Comparison of ENCODE assay signal across 8 mouse cellular contexts in the genomic region with DNA sequence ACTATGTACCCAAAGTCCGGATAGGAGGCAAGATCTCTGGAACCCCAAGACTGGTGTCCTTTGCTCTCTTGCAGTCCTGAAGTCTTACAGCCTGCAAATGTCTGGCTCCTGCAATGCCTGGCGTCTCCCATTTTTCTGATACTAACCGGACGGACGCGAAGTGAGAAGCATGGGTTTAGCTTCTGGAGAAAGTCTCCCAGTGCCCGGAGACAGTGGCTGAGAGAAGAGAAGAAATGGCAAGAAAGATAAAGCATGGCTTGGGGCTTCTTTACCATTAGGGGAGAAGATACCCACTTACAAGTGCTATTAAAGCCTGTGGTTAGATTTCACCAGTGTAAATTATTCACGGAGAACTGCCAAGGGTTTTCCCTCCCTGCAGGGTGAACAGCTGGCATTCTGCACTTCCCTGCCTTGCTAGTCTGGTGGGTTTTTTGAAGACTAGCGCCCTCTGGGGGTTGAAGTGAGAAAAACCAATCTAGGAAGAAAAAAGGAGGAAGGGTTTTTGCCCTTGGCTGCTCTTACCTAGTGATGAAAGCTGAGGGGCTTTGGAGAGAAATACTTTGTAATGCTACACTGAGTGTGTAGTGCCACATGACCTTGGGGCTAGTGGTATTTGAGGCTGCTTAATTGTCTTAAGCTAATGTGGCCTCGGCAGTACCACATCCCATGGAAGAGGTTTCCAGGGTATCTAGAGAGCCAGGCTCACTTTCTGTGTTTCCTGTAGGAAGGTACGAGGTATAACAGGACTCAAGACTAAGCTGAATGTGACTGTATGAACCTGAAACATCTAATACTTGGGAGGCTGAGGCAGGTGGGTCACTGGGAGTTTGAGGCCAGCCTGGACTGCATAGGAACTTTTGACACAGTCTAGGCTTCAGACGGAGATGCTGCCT. TPM values are rescaled to one million over a fixed set of nuclear protein-coding genes. Genes with fewer than 3 reads are reported as not detected.
DNase-seq lines count a peak whose midpoint lies in the region; ATAC-seq and TF ChIP-seq lines count a peak whose summit lies in the region.

No protein-coding gene starts in this region.

- 42% methylated on average over 12 of the region's 12 CpGs for WGBS in forebrain, postnatal 0 days
- 37% methylated on average over 12 of the region's 12 CpGs for WGBS in lung, embryonic 15.5 days
- WGBS in olfactory bulb, adult 2 months, result 30% methylated on average over 12 of the region's 12 CpGs

- TF ChIP-seq CTCF in MEL (IDR thresholded peaks at IDR 0.05 in 2 of 3, conservative IDR thresholded peaks at IDR 0.05 in 1 of 3; ENCODE audit: control insufficient read depth in 1 of 3, insufficient read depth in 1 of 3, low read depth in 2 of 3, low read length in 3 of 3, poor library complexity in 1 of 3, severe bottlenecking in 1 of 3), result peak in 1 of 3 experiments; percentile 32; a peak in 1 of 6 replicates
- TF ChIP-seq CTCF in forebrain, postnatal 0 days (IDR thresholded peaks at IDR 0.05; ENCODE audit: low read depth), result peak; percentile 86
- peak; percentile 91 for TF ChIP-seq CTCF in layer of hippocampus, adult 2 months (conservative IDR thresholded peaks at IDR 0.05)
- peak; percentile 39; the same call in 1 of the 2 replicates for TF ChIP-seq CTCF in olfactory bulb, adult 2 months (IDR thresholded peaks at IDR 0.05; ENCODE audit: insufficient read depth, low read depth, low read length)

- H3K27me3 ChIP-seq in MEL (ENCODE audit: control insufficient read depth in 1 of 2, insufficient read depth in 2 of 2, low read length in 2 of 2), result no peaks in the 10 kb centered on the region
- H3K27me3 ChIP-seq in forebrain, postnatal 0 days (ENCODE audit: insufficient read depth, low read length), result no peaks in the 10 kb centered on the region
- H3K27me3 ChIP-seq in lung, embryonic 15.5 days, result 0 out of 2 replicates have a peak, but pooled peaks cover 3% of the 10 kb centered on the region

- peak overlapping the region; percentile 39 for H3K4me2 ChIP-seq in forebrain, postnatal 0 days (ENCODE audit: low read depth)
- peak overlapping the region; percentile 43 for H3K4me2 ChIP-seq in lung, embryonic 15.5 days

- peak; percentile 96 for ATAC-seq in forebrain, postnatal 0 days
- ATAC-seq in lung, embryonic 15.5 days (ENCODE audit: borderline replicate concordance, extremely low read depth, low FRiP score, low TSS enrichment), result peak; percentile 69; the same call in 1 of the 2 replicates

- TF ChIP-seq POLR2A in MEL (IDR thresholded peaks at IDR 0.05; ENCODE audit: control insufficient read depth in 1 of 2, insufficient read depth in 1 of 2, low read depth in 1 of 2, low read length in 2 of 2, poor library complexity in 1 of 2), result no peak
- no peak for TF ChIP-seq POLR2A in olfactory bulb, adult 2 months (IDR thresholded peaks at IDR 0.05; ENCODE audit: insufficient read depth, low read depth, low read length)

- H3K36me3 ChIP-seq in MEL (ENCODE audit: control insufficient read depth in 1 of 2, insufficient read depth in 2 of 2, low read length in 2 of 2), result no peaks in the 10 kb centered on the region
- no peaks in the 10 kb centered on the region for H3K36me3 ChIP-seq in forebrain, postnatal 0 days (ENCODE audit: insufficient read depth)
- no peaks in the 10 kb centered on the region for H3K36me3 ChIP-seq in lung, embryonic 15.5 days

- H3K4me1 ChIP-seq in MEL (ENCODE audit: control insufficient read depth in 1 of 2, insufficient read depth in 2 of 2, low read length in 2 of 2), result no peaks in the 10 kb centered on the region
- H3K4me1 ChIP-seq in forebrain, postnatal 0 days (ENCODE audit: insufficient read depth), result no peaks in the 10 kb centered on the region
- peaks cover 5% of the 10 kb centered on the region; the same call in 1 of the 2 replicates for H3K4me1 ChIP-seq in lung, embryonic 15.5 days
- H3K4me1 ChIP-seq in olfactory bulb, adult 2 months (ENCODE audit: control insufficient read depth, insufficient read depth, low read length), result peaks cover 4% of the 10 kb centered on the region; the same call in 1 of the 2 replicates

- H3K9ac ChIP-seq in MEL (ENCODE audit: control insufficient read depth, low read depth, low read length, poor library complexity, severe bottlenecking), result no peak overlapping the region
- H3K9ac ChIP-seq in forebrain, postnatal 0 days, result no peak overlapping the region
- H3K9ac ChIP-seq in lung, embryonic 15.5 days, result no peak overlapping the region

- DNase-seq in MEL (ENCODE audit: low read depth, low spot score), result peak; percentile 12
- peak; percentile 67 for DNase-seq in cerebellum, adult 11 months
- peak; percentile 92 for DNase-seq in forebrain, postnatal 0 days
- peak; percentile 78 for DNase-seq in heart, postnatal 4 days
- DNase-seq in layer of hippocampus, adult 2 months (ENCODE audit: low spot score in 2 of 2), result peak; percentile 78 to 84
- peak; percentile 50 to 71 for DNase-seq in thymus, postnatal 10 days (ENCODE audit: low spot score in 2 of 2)

- no peak overlapping the region for H3K27ac ChIP-seq in MEL (ENCODE audit: control insufficient read depth, low read depth, low read length)
- no peak overlapping the region for H3K27ac ChIP-seq in forebrain, postnatal 0 days (ENCODE audit: low read depth, low read length)
- no peak overlapping the region for H3K27ac ChIP-seq in layer of hippocampus, adult 2 months
- H3K27ac ChIP-seq in lung, embryonic 15.5 days, result no peak overlapping the region
- H3K27ac ChIP-seq in olfactory bulb, adult 2 months (ENCODE audit: insufficient read depth, low read depth, low read length), result no peak overlapping the region

- TF ChIP-seq RAD21 in MEL (IDR thresholded peaks at IDR 0.05; ENCODE audit: low read depth, low read length), result no peak; the same call in 1 of the 2 replicates

- H3K79me2 ChIP-seq in MEL (ENCODE audit: control insufficient read depth, insufficient read depth, low read length, poor library complexity), result no peaks in the 10 kb centered on the region

- TF ChIP-seq EP300 in MEL (IDR thresholded peaks at IDR 0.05; ENCODE audit: low read depth in 1 of 2, low read length in 2 of 2), result no peak

- no peak overlapping the region for H3K4me3 ChIP-seq in MEL (ENCODE audit: control insufficient read depth in 1 of 2, insufficient read depth in 1 of 2, low read depth in 2 of 2, low read length in 2 of 2)
- H3K4me3 ChIP-seq in forebrain, postnatal 0 days (ENCODE audit: low read depth, low read length), result peak overlapping the region; percentile 18; the same call in 1 of the 2 replicates
- H3K4me3 ChIP-seq in layer of hippocampus, adult 2 months, result peak overlapping the region; percentile 22; the same call in 1 of the 2 replicates
- H3K4me3 ChIP-seq in lung, embryonic 15.5 days, result peak overlapping the region; percentile 9; the same call in 1 of the 2 replicates
- no peak overlapping the region for H3K4me3 ChIP-seq in olfactory bulb, adult 2 months (ENCODE audit: insufficient read depth, low read depth, low read length)

- no peaks in the 10 kb centered on the region for H3K9me3 ChIP-seq in MEL (replicated peaks; ENCODE audit: insufficient read depth, low read length)
- H3K9me3 ChIP-seq in forebrain, postnatal 0 days (ENCODE audit: low read length), result no peaks in the 10 kb centered on the region
- H3K9me3 ChIP-seq in lung, embryonic 15.5 days, result no peaks in the 10 kb centered on the region

TF ChIP-seq in MEL, 35 proteins besides CTCF, POLR2A, EP300 and RAD21:
- TF ChIP-seq MXI1 (IDR thresholded peaks at IDR 0.05; ENCODE audit: low read depth, low read length), result no peak
- no peak for TF ChIP-seq USF2 (IDR thresholded peaks at IDR 0.05; ENCODE audit: borderline replicate concordance in 1 of 2, insufficient read depth in 1 of 2, low read depth in 1 of 2, low read length in 2 of 2)
- TF ChIP-seq TCF12 (IDR thresholded peaks at IDR 0.05; ENCODE audit: low read depth, low read length), result no peak
- TF ChIP-seq MAZ (IDR thresholded peaks at IDR 0.05; ENCODE audit: low read depth, low read length), result no peak
- no peak for TF ChIP-seq NELFE (IDR thresholded peaks at IDR 0.05; ENCODE audit: low read depth, low read length)
- TF ChIP-seq CHD1 (IDR thresholded peaks at IDR 0.05; ENCODE audit: low read depth, low read length), result no peak
- no peak for TF ChIP-seq POLR2AphosphoS5 (IDR thresholded peaks at IDR 0.05; ENCODE audit: borderline replicate concordance, low read depth, low read length)
- TF ChIP-seq JUND (IDR thresholded peaks at IDR 0.05; ENCODE audit: low read depth, low read length), result no peak
- TF ChIP-seq ZMIZ1 (IDR thresholded peaks at IDR 0.05; ENCODE audit: low read depth, low read length), result no peak
- TF ChIP-seq MYB (IDR thresholded peaks at IDR 0.05; ENCODE audit: low read depth, low read length), result no peak
- TF ChIP-seq ZKSCAN1 (IDR thresholded peaks at IDR 0.05; ENCODE audit: low read depth, low read length), result no peak
- TF ChIP-seq MAX (IDR thresholded peaks at IDR 0.05; ENCODE audit: low read length), result no peak
- no peak for TF ChIP-seq KAT2A (conservative IDR thresholded peaks at IDR 0.05; ENCODE audit: low read depth, low read length)

RNA-seq across cellular contexts. Expression of a gene that starts 40.3 kb away (rescaled TPM):
- not detected in 2 replicates for total RNA-seq in MEL (2012; rRNA removed)
- polyA plus RNA-seq in MEL (2012; ENCODE audit: insufficient read depth in 1 of 2, insufficient read length in 2 of 2, low read depth in 1 of 2, low replicate concordance in 2 of 2, missing spikeins in 1 of 2), result not detected
- 0.08 TPM in 1 of 2 replicates, not detected in the other for total RNA-seq in forebrain, postnatal 0 days (2014; rRNA removed)
- polyA plus RNA-seq in forebrain, postnatal 0 days (2015; fragmentation: Nextera tagmentation; extraction: Ambion mirVana), result not detected in 2 replicates
- not detected for total RNA-seq in heart, postnatal 4 days (2021)
- not detected for total RNA-seq in layer of hippocampus, adult 2 months (2021)
- polyA plus RNA-seq in lung, embryonic 15.5 days (2015; fragmentation: Nextera tagmentation; extraction: Ambion mirVana), result not detected in 2 replicates
- not detected in 2 replicates for polyA plus RNA-seq in olfactory bulb, adult 2 months (2012; ENCODE audit: insufficient read depth, insufficient read length, low replicate concordance, missing spikeins)

Comparison
In these comparisons a context has a peak if more than half of its experiments do, and no peak if none do; other contexts are left out.
1. DNase-seq: peak in every context shown above with its lines; median percentile 92 in forebrain, postnatal 0 days; 81 in layer of hippocampus, adult 2 months; 78 in heart, postnatal 4 days; 67 in cerebellum, adult 11 months; 60 in thymus, postnatal 10 days; 12 in MEL.
2. H3K4me3 ChIP-seq: peak in forebrain, postnatal 0 days (single experiment), layer of hippocampus, adult 2 months (single experiment) and lung, embryonic 15.5 days (single experiment); none in MEL (0 of 2) and olfactory bulb, adult 2 months (single experiment).